Mouse (Mus musculus) testis, adult 2 months (tissue): ENCODE results near the gene Sh3bp5.

Experiments used
- CTCF ChIP-seq: fragments of 200-500 bp; IDR thresholded peaks from 2 replicates; pipeline ENCODE4 v1.5.1; 2012; ENCODE audit warnings: low read depth, mild to moderate bottlenecking, inconsistent platforms, low read length, moderate library complexity; ENCODE audit not compliant: control insufficient read depth, insufficient read depth, insufficient replicate concordance
- POLR2A ChIP-seq: fragments of 200-500 bp; IDR thresholded peaks from 2 replicates; pipeline ENCODE4 v1.6.1; 2012; ENCODE audit warnings: low read depth, mild to moderate bottlenecking, inconsistent platforms, low read length, moderate library complexity; ENCODE audit not compliant: control insufficient read depth

DNA sequence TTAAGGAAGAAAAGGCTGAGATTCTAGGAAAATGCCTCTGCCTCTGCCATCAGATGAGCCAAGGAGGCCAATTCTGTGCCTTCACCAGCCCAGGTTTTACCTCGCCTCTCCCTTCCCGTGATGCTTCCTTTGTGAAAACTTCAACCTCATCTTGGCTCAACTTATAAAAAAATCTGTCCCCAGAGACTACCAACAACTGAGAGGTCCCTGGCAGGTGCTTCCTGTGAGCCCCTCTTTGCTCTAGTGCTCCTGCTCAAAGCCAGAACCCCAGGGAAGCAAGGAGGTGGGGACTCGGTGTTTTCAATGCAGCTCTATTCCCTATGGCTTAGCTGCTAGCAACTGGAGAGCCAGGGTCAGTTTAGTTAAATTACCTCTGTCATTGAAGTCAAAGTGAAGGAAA, 122.7 kb downstream of the Sh3bp5 start:
- no peak for TF ChIP-seq POLR2A
- TF ChIP-seq CTCF = no peak
